Mouse (Mus musculus) kidney, adult 11 months (tissue): ENCODE results near the gene Heph.
"Not testable (repeated sequence)": the region's sequence is repeated elsewhere in the genome, so short reads cannot be mapped to it uniquely, and the experiment has no call there.

Source experiments
- DNase-seq: peaks from one replicate; pipeline ENCODE4 v3.0.0; 2022

The Heph gene

GRCm38 (mm10) chrX:96455149-96455548 lies at the start of gene Heph:
TSS of gene Heph (plus strand) at chrX:96455359.
- DNase-seq = no peak

GRCm38 (mm10) chrX:96415351-96415750 lies 39.8 kb upstream of the Heph start:
- not testable (repeated sequence) for DNase-seq

DNA sequence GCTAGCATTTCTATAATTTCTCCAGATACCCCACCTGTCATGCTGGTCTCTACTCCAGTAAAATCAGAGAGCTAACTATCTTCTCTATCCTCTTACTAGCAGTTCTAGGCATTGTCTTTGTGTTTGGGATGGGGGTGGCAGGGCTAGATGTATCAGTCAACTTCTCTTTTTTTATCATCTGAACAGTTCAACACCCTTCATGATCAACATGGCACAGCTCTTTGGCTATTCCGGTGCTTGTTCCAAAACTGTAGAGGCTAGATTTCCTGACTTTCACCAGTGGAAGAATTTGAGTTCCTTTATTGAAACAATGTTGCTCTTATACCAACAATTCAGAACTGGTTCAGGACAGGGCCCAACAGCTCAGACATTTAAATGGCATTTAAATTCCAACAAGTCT lies 38.2 kb upstream of the Heph start:
- no peak for DNase-seq

DNA sequence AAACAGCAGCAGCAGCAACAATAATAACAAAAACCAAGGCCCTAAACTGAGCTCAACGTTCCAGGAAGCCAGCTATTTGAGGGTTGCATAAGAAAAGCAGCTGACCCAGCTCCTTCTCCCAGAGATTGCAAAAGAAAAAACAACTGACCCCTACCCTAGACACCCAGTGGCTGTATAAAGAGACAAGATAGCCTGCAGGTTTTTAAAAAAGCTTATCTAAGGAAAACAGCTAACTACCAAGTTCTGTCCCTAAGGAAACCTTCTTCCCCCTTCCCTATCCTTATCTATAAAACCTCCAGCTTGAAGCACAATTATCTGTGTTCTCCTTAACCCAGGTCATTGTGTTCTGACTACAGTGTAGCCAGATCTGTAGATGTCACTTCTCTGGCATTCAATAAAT lies 37.4 kb upstream of the Heph start:
- no peak for DNase-seq

DNA sequence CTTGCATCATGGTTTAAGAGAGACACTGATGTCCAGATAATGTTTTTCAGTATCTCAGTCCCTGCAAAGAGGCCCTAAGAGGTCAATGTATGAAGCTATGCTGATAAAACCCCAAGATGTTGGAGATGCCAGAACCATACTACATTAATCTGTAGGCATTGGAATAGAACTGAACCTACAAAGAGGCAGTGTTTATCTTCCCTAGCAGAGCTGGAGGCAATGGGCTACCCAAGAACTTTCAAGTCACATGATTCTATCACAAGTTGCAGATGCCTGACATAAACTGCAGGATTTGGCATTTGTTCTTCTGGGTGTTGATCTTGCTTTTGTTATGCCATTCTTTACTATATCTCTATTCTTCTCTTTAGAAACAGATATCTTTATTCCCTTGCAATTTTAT lies 35.8 kb upstream of the Heph start:
- no peak for DNase-seq

DNA sequence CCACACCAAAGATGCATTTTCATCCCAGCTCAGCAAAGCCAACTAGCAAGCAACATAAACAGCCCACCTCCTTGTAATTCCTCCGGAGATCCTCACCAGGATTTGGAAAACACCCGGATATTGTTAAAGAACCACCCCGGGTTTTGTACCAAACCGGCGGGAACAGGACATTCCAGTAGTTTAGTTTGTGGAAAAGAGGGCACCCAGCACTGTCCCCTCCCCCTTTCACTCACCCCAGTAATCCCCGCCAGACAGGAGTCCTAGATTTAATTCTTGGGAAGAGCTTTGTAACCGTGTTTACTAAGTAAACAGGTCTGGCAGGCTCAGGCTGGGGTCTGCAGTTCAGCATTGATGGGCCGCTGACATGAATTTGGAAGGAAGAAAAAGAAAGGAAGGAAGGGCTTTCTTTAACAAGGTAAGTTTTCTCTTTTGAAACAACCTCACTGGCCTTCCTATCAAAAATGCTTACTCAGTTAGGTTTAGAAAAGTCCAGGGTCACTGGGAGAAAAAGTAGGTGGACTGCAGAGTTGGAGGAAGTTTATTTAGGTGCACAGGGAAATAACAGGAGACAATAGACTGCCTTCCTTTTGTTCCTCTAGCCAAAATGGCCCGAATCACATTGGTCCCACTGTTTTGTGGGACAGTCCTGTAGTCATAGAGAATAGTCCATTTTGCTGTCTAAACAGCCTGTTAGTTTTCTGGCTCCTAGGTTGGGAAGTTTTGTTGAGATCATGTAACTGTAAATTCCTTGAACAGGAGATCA lies 1.2 kb downstream of the Heph start, which contains the start of gene Hsf3:
Gene Hsf3, minus strand, starts transcription at position 94 of the 763 bp plus-strand sequence.
- DNase-seq = peak; percentile 7

DNA sequence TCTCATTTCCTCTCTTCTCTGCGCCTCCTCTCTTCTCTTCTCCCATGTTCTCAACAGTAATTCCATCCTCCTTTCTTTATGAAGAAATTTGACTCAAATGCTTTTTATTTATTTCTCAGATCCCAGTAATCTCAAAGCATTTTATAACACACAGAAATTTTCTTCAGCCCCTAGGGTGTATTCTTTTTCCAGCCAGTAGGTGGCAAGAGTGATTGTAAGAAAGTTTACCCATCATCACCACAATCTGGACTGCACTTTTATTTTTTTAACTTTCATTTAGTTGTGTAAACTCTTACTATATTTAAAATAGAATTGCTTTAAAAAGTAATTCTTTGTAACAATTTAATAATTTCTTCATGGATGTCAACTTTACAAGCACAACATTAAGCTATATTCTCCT lies 46.4 kb downstream of the Heph start:
- no peak for DNase-seq
